Mouse (Mus musculus) limb, embryonic 12.5 days (tissue): ENCODE results near the gene Myadm. TPM values are rescaled to one million over a fixed set of nuclear protein-coding genes. Genes with fewer than 3 reads are reported as not detected.

ENCODE experiments used
- ATAC-seq: fragments of 200-750 bp; cut with Nextera tagmentation; 2 replicates; pipeline ENCODE4 v1.8.0; 2017; ENCODE audit warnings: low read depth, moderate TSS enrichment; ENCODE audit not compliant: insufficient number of reproducible peaks, insufficient read depth, low FRiP score, low TSS enrichment
- H3K27ac ChIP-seq: fragments of 300-500 bp; sonication (generic); 2 replicates; pipeline ENCODE4 v1.5.1; 2016; ENCODE audit warnings: mild to moderate bottlenecking, moderate library complexity
- H3K27me3 ChIP-seq: fragments of 300-500 bp; sonication (generic); 2 replicates; pipeline ENCODE4 v1.6.1; 2016; ENCODE audit warnings: mild to moderate bottlenecking, moderate library complexity
- H3K36me3 ChIP-seq: fragments of 300-500 bp; sonication (generic); 2 replicates; pipeline ENCODE4 v1.6.1; 2016; ENCODE audit warnings: mild to moderate bottlenecking, moderate library complexity
- H3K4me1 ChIP-seq: fragments of 300-500 bp; sonication (generic); replicated peaks from 2 replicates; pipeline ENCODE4 v1.6.1; 2016
- H3K4me2 ChIP-seq: fragments of 300-500 bp; sonication (generic); 2 replicates; pipeline ENCODE4 v1.6.1; 2016; ENCODE audit warnings: mild to moderate bottlenecking, moderate library complexity
- H3K4me3 ChIP-seq: fragments of 300-500 bp; sonication (generic); replicated peaks from 2 replicates; pipeline ENCODE4 v1.5.1; 2016; ENCODE audit warnings: mild to moderate bottlenecking
- H3K9ac ChIP-seq: fragments of 300-500 bp; sonication (generic); replicated peaks from 2 replicates; pipeline ENCODE4 v1.6.1; 2016; ENCODE audit warnings: mild to moderate bottlenecking, moderate library complexity
- H3K9me3 ChIP-seq: fragments of 300-500 bp; sonication (generic); 2 replicates; pipeline ENCODE4 v1.6.1; 2016; ENCODE audit warnings: mild to moderate bottlenecking, moderate library complexity
- WGBS: fragments of 180-500 bp; shearing (Covaris S2); methylation state at CpG from one replicate; pipeline ENCODE4 v1.1.7; 2016; 5-methylcytosine and 5-hydroxymethylcytosine counted together
- polyA plus RNA-seq: library from polyadenylated mRNA; unstranded; fragments of >200 nt; fragmentation: Nextera tagmentation; extraction: Ambion mirVana; gene quantifications from 2 replicates; pipeline ENCODE4 v1.2.1, GENCODE M21; 2016

Gene Myadm
- polyA plus RNA-seq, 1 experiment from 2014 or later: 24.9 TPM

GRCm38 (mm10) chr7:3323826-3324225, 34.9 kb downstream of the Myadm start:
- ATAC-seq: no peak
- no peaks in the 10 kb centered on the region for H3K4me1 ChIP-seq
- 84% methylated on average over 1 of the region's 1 CpGs for WGBS

GRCm38 (mm10) chr7:3327961-3328360, 39.1 kb downstream of the Myadm start:
- 70% methylated on average over 4 of the region's 4 CpGs for WGBS
- no peak overlapping the region for H3K9ac ChIP-seq
- no peak for ATAC-seq
- H3K36me3 ChIP-seq: no peaks in the 10 kb centered on the region
- no peak overlapping the region for H3K4me2 ChIP-seq
- H3K4me3 ChIP-seq: no peak overlapping the region
- peaks cover 12% of the 10 kb centered on the region for H3K27me3 ChIP-seq
- H3K4me1 ChIP-seq: 0 out of 2 replicates have a peak, but pooled peaks cover 12% of the 10 kb centered on the region
- no peak overlapping the region for H3K27ac ChIP-seq
- no peaks in the 10 kb centered on the region for H3K9me3 ChIP-seq

More at GRCm38 (mm10) chr7:3323826-3324225, 34.9 kb downstream of the Myadm start:
- no peak overlapping the region for H3K4me3 ChIP-seq
- no peaks in the 10 kb centered on the region for H3K36me3 ChIP-seq
- H3K9ac ChIP-seq: no peak overlapping the region
- peaks cover under 1% of the 10 kb centered on the region; the same call in 1 of the 2 replicates for H3K27me3 ChIP-seq
- H3K9me3 ChIP-seq: no peaks in the 10 kb centered on the region
- no peak overlapping the region for H3K4me2 ChIP-seq
- no peak overlapping the region for H3K27ac ChIP-seq

- 20% methylated on average over 31 of the region's 31 CpGs for WGBS
- no peaks in the 10 kb centered on the region for H3K36me3 ChIP-seq
- peak overlapping the region; percentile 37 for H3K4me2 ChIP-seq
- H3K4me1 ChIP-seq: peaks cover 21% of the 10 kb centered on the region
- peaks cover 12% of the 10 kb centered on the region for H3K27me3 ChIP-seq
- no peak for ATAC-seq
- H3K9ac ChIP-seq: no peak overlapping the region
- no peak overlapping the region for H3K4me3 ChIP-seq
- H3K9me3 ChIP-seq: no peaks in the 10 kb centered on the region
- H3K27ac ChIP-seq: no peak overlapping the region
These were observed 41.1 kb downstream of the Myadm start for GRCm38 (mm10) chr7:3329776-3330546.

GRCm38 (mm10) chr7:3331171-3331570, 42.3 kb downstream of the Myadm start:
- 47% methylated on average over 6 of the region's 6 CpGs for WGBS
- peaks cover 21% of the 10 kb centered on the region for H3K4me1 ChIP-seq
- H3K4me3 ChIP-seq: peak overlapping the region; percentile 75
- H3K4me2 ChIP-seq: peak overlapping the region; percentile 77
- H3K9me3 ChIP-seq: no peaks in the 10 kb centered on the region
- H3K9ac ChIP-seq: peak overlapping the region; percentile 23; the same call in 1 of the 2 replicates
- ATAC-seq: no peak; the same call in 1 of the 2 replicates
- H3K27ac ChIP-seq: no peak overlapping the region
- no peaks in the 10 kb centered on the region for H3K36me3 ChIP-seq
- H3K27me3 ChIP-seq: peaks cover 12% of the 10 kb centered on the region

GRCm38 (mm10) chr7:3331581-3332223, 42.8 kb downstream of the Myadm start:
- H3K36me3 ChIP-seq: peaks cover 5% of the 10 kb centered on the region
- H3K27ac ChIP-seq: peak overlapping the region; percentile 89
- under 1% methylated on average over 26 of the region's 27 CpGs for WGBS
- no peaks in the 10 kb centered on the region for H3K9me3 ChIP-seq
- peak overlapping the region; percentile 45; the same call in 1 of the 2 replicates for H3K9ac ChIP-seq
- peak overlapping the region; percentile 75 for H3K4me3 ChIP-seq
- peaks cover 21% of the 10 kb centered on the region for H3K4me1 ChIP-seq
- peak overlapping the region; percentile 77 for H3K4me2 ChIP-seq
- ATAC-seq: peak; percentile 93
- peaks cover 12% of the 10 kb centered on the region for H3K27me3 ChIP-seq

- peak overlapping the region; percentile 80; the same call in 1 of the 2 replicates for H3K9ac ChIP-seq
- 0% methylated on average over 4 of the region's 4 CpGs for WGBS
- 0 out of 2 replicates have a peak, but pooled peaks have one; percentile 4 for ATAC-seq
These were observed 43.3 kb downstream of the Myadm start for GRCm38 (mm10) chr7:3332224-3332615.

GRCm38 (mm10) chr7:3332619-3333521, 44.0 kb downstream of the Myadm start, which contains the start of gene Cacng7:
Gene Cacng7, plus strand, starts transcription at chr7:3332955.
- peak within 1 kb of the TSS; percentile 77 for H3K4me2 ChIP-seq
- H3K4me3 ChIP-seq: peak within 1 kb of the TSS; percentile 75
- H3K27me3 ChIP-seq: peaks cover 12% of the 10 kb centered on the region
- peaks cover 21% of the 10 kb centered on the region for H3K4me1 ChIP-seq
- peak within 1 kb of the TSS; percentile 89 for H3K27ac ChIP-seq
- ATAC-seq: no peak
- no peaks in the 10 kb centered on the region for H3K9me3 ChIP-seq
- peak within 1 kb of the TSS; percentile 80 for H3K9ac ChIP-seq
- under 1% methylated on average over 64 of the region's 65 CpGs for WGBS
- H3K36me3 ChIP-seq: peaks cover 12% of the 10 kb centered on the region

More at GRCm38 (mm10) chr7:3332224-3332615, 43.3 kb downstream of the Myadm start:
- Histone ChIP-seq H3K4me3 (peak overlapping the region; percentile 75), H3K4me1 (peaks cover 21% of the 10 kb centered on the region), H3K27me3 (peaks cover 12% of the 10 kb centered on the region), H3K9me3 (no peaks in the 10 kb centered on the region), H3K36me3 (peaks cover 6% of the 10 kb centered on the region), H3K4me2 (peak overlapping the region; percentile 77), H3K27ac (peak overlapping the region; percentile 89)

GRCm38 (mm10) chr7:3333542-3333941, 44.7 kb downstream of the Myadm start:
- peak overlapping the region; percentile 80 for H3K9ac ChIP-seq
- 12% methylated on average over 5 of the region's 5 CpGs for WGBS
- peaks cover 21% of the 10 kb centered on the region for H3K4me1 ChIP-seq
- peaks cover 12% of the 10 kb centered on the region for H3K27me3 ChIP-seq
- peak overlapping the region; percentile 77 for H3K4me2 ChIP-seq
- peaks cover 17% of the 10 kb centered on the region for H3K36me3 ChIP-seq
- no peak for ATAC-seq
- H3K27ac ChIP-seq: peak overlapping the region; percentile 89; the same call in 1 of the 2 replicates
- peak overlapping the region; percentile 75 for H3K4me3 ChIP-seq
- H3K9me3 ChIP-seq: no peaks in the 10 kb centered on the region

- H3K9ac ChIP-seq: no peak overlapping the region
- no peak overlapping the region for H3K27ac ChIP-seq
- H3K36me3 ChIP-seq: peaks cover 41% of the 10 kb centered on the region
- peaks cover 9% of the 10 kb centered on the region for H3K4me1 ChIP-seq
- no peak overlapping the region for H3K4me2 ChIP-seq
- 62% methylated on average over 17 of the region's 17 CpGs for WGBS
- no peak overlapping the region for H3K4me3 ChIP-seq
- H3K9me3 ChIP-seq: no peaks in the 10 kb centered on the region
- ATAC-seq: no peak
- no peaks in the 10 kb centered on the region for H3K27me3 ChIP-seq
These were observed 47.5 kb downstream of the Myadm start for GRCm38 (mm10) chr7:3336412-3336811.

- H3K9me3 ChIP-seq: no peaks in the 10 kb centered on the region
- no peak overlapping the region for H3K4me3 ChIP-seq
- H3K9ac ChIP-seq: no peak overlapping the region
- no peak overlapping the region for H3K27ac ChIP-seq
- ATAC-seq: no peak
- H3K4me1 ChIP-seq: peaks cover 9% of the 10 kb centered on the region
- H3K36me3 ChIP-seq: peaks cover 55% of the 10 kb centered on the region
- H3K27me3 ChIP-seq: no peaks in the 10 kb centered on the region
- WGBS: 82% methylated on average over 11 of the region's 11 CpGs
- H3K4me2 ChIP-seq: no peak overlapping the region
These were observed 49.5 kb downstream of the Myadm start for GRCm38 (mm10) chr7:3338286-3338935.
